Mouse (Mus musculus) WW6 (cell line): ENCODE data around the gene Setd3.
A peak's percentile ranks its signal among the peaks of the same experiment; 100 is the strongest.
"Not testable (repeated sequence)": the region's sequence is repeated elsewhere in the genome, so short reads cannot be mapped to it uniquely, and the experiment has no call there.

Experiments used
- DNase-seq: peaks from one replicate; pipeline ENCODE4 v3.0.0-alpha.2; 2013; ENCODE audit warnings: low read depth, low spot score

Gene Setd3

GRCm38 (mm10) chr12:108143624-108144498 lies 35.3 kb downstream of the Setd3 start:
- no peak for DNase-seq

- no peak for DNase-seq
Measured at GRCm38 (mm10) chr12:108135610-108136208, 43.4 kb downstream of the Setd3 start.

- DNase-seq, result no peak
Measured at GRCm38 (mm10) chr12:108133181-108133580, 45.9 kb downstream of the Setd3 start.

- no peak for DNase-seq
Measured at GRCm38 (mm10) chr12:108132450-108133070, 46.6 kb downstream of the Setd3 start.

- DNase-seq, result peak; percentile 28
Measured at GRCm38 (mm10) chr12:108121288-108121687, 57.8 kb downstream of the Setd3 start.

- DNase-seq, result no peak
Measured at GRCm38 (mm10) chr12:108120434-108120833, 58.7 kb downstream of the Setd3 start.

- no peak for DNase-seq
Measured at GRCm38 (mm10) chr12:108119930-108120329, 59.2 kb downstream of the Setd3 start.

GRCm38 (mm10) chr12:108118902-108119531 lies 60.1 kb downstream of the Setd3 start:
- DNase-seq, result no peak

- DNase-seq, result no peak
Measured at GRCm38 (mm10) chr12:108118503-108118901, 60.6 kb downstream of the Setd3 start.

GRCm38 (mm10) chr12:108111191-108111590 lies 67.9 kb downstream of the Setd3 start:
- no peak for DNase-seq

- no peak for DNase-seq
Measured at GRCm38 (mm10) chr12:108110674-108111073, 68.4 kb downstream of the Setd3 start.

- no peak for DNase-seq
Measured at GRCm38 (mm10) chr12:108109732-108110131, 69.4 kb downstream of the Setd3 start.

GRCm38 (mm10) chr12:108108591-108108990 lies 70.5 kb downstream of the Setd3 start:
- DNase-seq, result not testable (repeated sequence)

- no peak for DNase-seq
Measured at GRCm38 (mm10) chr12:108103292-108103691, 75.8 kb downstream of the Setd3 start.

GRCm38 (mm10) chr12:108102119-108102518 lies 77.0 kb downstream of the Setd3 start:
- no peak for DNase-seq

- DNase-seq, result no peak
Measured at GRCm38 (mm10) chr12:108100181-108100580, 78.9 kb downstream of the Setd3 start.

GRCm38 (mm10) chr12:108098201-108098980 lies 80.7 kb downstream of the Setd3 start:
- no peak for DNase-seq

- no peak for DNase-seq
Measured at GRCm38 (mm10) chr12:108097643-108098042, 81.5 kb downstream of the Setd3 start.

- no peak for DNase-seq
Measured at GRCm38 (mm10) chr12:108088253-108088652, 90.9 kb downstream of the Setd3 start.

- DNase-seq, result no peak
Measured at GRCm38 (mm10) chr12:108087489-108087888, 91.6 kb downstream of the Setd3 start.

- no peak for DNase-seq
Measured at GRCm38 (mm10) chr12:108078122-108078752, 100.9 kb downstream of the Setd3 start.
